Comparison of ENCODE assay signal across 7 mouse cellular contexts in genomic region chr1:105630481-105630880, GRCm38 (mm10). TPM values are rescaled to one million over a fixed set of nuclear protein-coding genes. Genes with fewer than 3 reads are reported as not detected.
DNase-seq lines count a peak whose midpoint lies in the region; ATAC-seq and TF ChIP-seq lines count a peak whose summit lies in the region.

No protein-coding gene starts in this region.

- WGBS in limb, embryonic 11.5 days, result 45% methylated on average over 3 of the region's 3 CpGs
- 52% methylated on average over 3 of the region's 3 CpGs for WGBS in limb, embryonic 10.5 days
- WGBS in midbrain, embryonic 13.5 days, result 43% methylated on average over 3 of the region's 3 CpGs
- 46% methylated on average over 3 of the region's 3 CpGs for WGBS in thymus, adult 2 months

- DNase-seq in limb, embryonic 11.5 days (ENCODE audit: low spot score), result peak; percentile 28
- DNase-seq in limb, embryonic 10.5 days (ENCODE audit: low spot score), result no peak
- peak; percentile 70 for DNase-seq in NIH3T3 (ENCODE audit: low read depth)
- DNase-seq in cerebellum, adult 8-10 months, result peak; percentile 42
- peak; percentile 58 for DNase-seq in induced T-regulatory cell, adult 2 months (ENCODE audit: low read depth)
- DNase-seq in thymus, adult 2 months, result no peak

- no peak overlapping the region for H3K4me3 ChIP-seq in limb, embryonic 11.5 days (ENCODE audit: low read depth, low read length)
- H3K4me3 ChIP-seq in limb, embryonic 10.5 days, result no peak overlapping the region
- H3K4me3 ChIP-seq in midbrain, embryonic 13.5 days (replicated peaks), result no peak overlapping the region
- no peak overlapping the region for H3K4me3 ChIP-seq in thymus, adult 2 months (ENCODE audit: control insufficient read depth, insufficient read depth, low read length)

- H3K4me2 ChIP-seq in limb, embryonic 11.5 days (ENCODE audit: low read depth, severe bottlenecking), result no peak overlapping the region
- H3K4me2 ChIP-seq in midbrain, embryonic 13.5 days (replicated peaks), result no peak overlapping the region

- H3K9ac ChIP-seq in limb, embryonic 11.5 days (ENCODE audit: low read length), result no peak overlapping the region
- H3K9ac ChIP-seq in midbrain, embryonic 13.5 days (replicated peaks), result no peak overlapping the region

- TF ChIP-seq POLR2A in thymus, adult 2 months (IDR thresholded peaks at IDR 0.05; ENCODE audit: control insufficient read depth, extremely low read depth, insufficient read depth, low read length, poor library complexity), result no peak

- no peaks in the 10 kb centered on the region for H3K4me1 ChIP-seq in limb, embryonic 11.5 days (ENCODE audit: control insufficient read depth, insufficient read depth, low read length)
- H3K4me1 ChIP-seq in limb, embryonic 10.5 days, result no peaks in the 10 kb centered on the region
- no peaks in the 10 kb centered on the region for H3K4me1 ChIP-seq in midbrain, embryonic 13.5 days (replicated peaks)
- H3K4me1 ChIP-seq in thymus, adult 2 months (replicated peaks; ENCODE audit: control insufficient read depth, insufficient read depth, low read length), result no peaks in the 10 kb centered on the region

- H3K36me3 ChIP-seq in limb, embryonic 11.5 days (ENCODE audit: control insufficient read depth, insufficient read depth, low read length), result no peaks in the 10 kb centered on the region; the same call in 1 of the 2 replicates
- H3K36me3 ChIP-seq in limb, embryonic 10.5 days, result no peaks in the 10 kb centered on the region
- no peaks in the 10 kb centered on the region for H3K36me3 ChIP-seq in midbrain, embryonic 13.5 days
- H3K36me3 ChIP-seq in thymus, adult 2 months (ENCODE audit: control insufficient read depth, insufficient read depth, low read length), result no peaks in the 10 kb centered on the region

- H3K9me3 ChIP-seq in limb, embryonic 11.5 days (ENCODE audit: control insufficient read depth, low read length), result no peaks in the 10 kb centered on the region
- no peaks in the 10 kb centered on the region for H3K9me3 ChIP-seq in limb, embryonic 10.5 days (replicated peaks)
- H3K9me3 ChIP-seq in midbrain, embryonic 13.5 days, result no peaks in the 10 kb centered on the region

- H3K27ac ChIP-seq in limb, embryonic 11.5 days (replicated peaks; ENCODE audit: low read depth, low read length), result no peak overlapping the region
- H3K27ac ChIP-seq in limb, embryonic 10.5 days, result no peak overlapping the region
- H3K27ac ChIP-seq in midbrain, embryonic 13.5 days, result no peak overlapping the region
- no peak overlapping the region for H3K27ac ChIP-seq in thymus, adult 2 months (ENCODE audit: control insufficient read depth, insufficient read depth, low read length)

- no peak for TF ChIP-seq CTCF in thymus, adult 2 months (IDR thresholded peaks at IDR 0.05; ENCODE audit: borderline replicate concordance, control insufficient read depth, extremely low read depth, insufficient read depth, low read length, poor library complexity)

- ATAC-seq in limb, embryonic 11.5 days (ENCODE audit: insufficient number of reproducible peaks, low FRiP score, low TSS enrichment, low read depth), result no peak
- peak; percentile 68; the same call in 1 of the 2 replicates for ATAC-seq in midbrain, embryonic 13.5 days

- no peaks in the 10 kb centered on the region for H3K27me3 ChIP-seq in limb, embryonic 11.5 days (ENCODE audit: control insufficient read depth, insufficient read depth, low read length)
- no peaks in the 10 kb centered on the region for H3K27me3 ChIP-seq in limb, embryonic 10.5 days (ENCODE audit: low read depth, poor library complexity, severe bottlenecking)
- H3K27me3 ChIP-seq in midbrain, embryonic 13.5 days, result no peaks in the 10 kb centered on the region
- H3K27me3 ChIP-seq in thymus, adult 2 months (ENCODE audit: control insufficient read depth, insufficient read depth, low read length), result no peaks in the 10 kb centered on the region

RNA-seq across cellular contexts. Expression of gene Pign, which starts 33.0 kb away (rescaled TPM):
- polyA plus RNA-seq in limb, embryonic 11.5 days (2014; fragmentation: Nextera tagmentation; extraction: Ambion mirVana), result 12.5 and 13.7 TPM in 2 replicates
- 9.0 and 12.5 TPM in 2 replicates for polyA plus RNA-seq in limb, embryonic 10.5 days (2016; fragmentation: Nextera tagmentation; extraction: Ambion mirVana)
- polyA plus RNA-seq in midbrain, embryonic 13.5 days (2015; fragmentation: Nextera tagmentation; extraction: Ambion mirVana), result 12.1 and 13.1 TPM in 2 replicates
- 17.2 and 17.7 TPM in 2 replicates for polyA plus RNA-seq in thymus, adult 2 months (2012; rRNA removed)

RNA-seq across cellular contexts. Expression of gene Relch, which starts 33.2 kb away (rescaled TPM):
- 19.2 and 22.2 TPM in 2 replicates for polyA plus RNA-seq in limb, embryonic 11.5 days (2014; fragmentation: Nextera tagmentation; extraction: Ambion mirVana)
- polyA plus RNA-seq in limb, embryonic 10.5 days (2016; fragmentation: Nextera tagmentation; extraction: Ambion mirVana), result 18.1 and 22.4 TPM in 2 replicates
- 40.8 and 42.8 TPM in 2 replicates for polyA plus RNA-seq in midbrain, embryonic 13.5 days (2015; fragmentation: Nextera tagmentation; extraction: Ambion mirVana)
- polyA plus RNA-seq in thymus, adult 2 months (2012; rRNA removed), result 40.4 and 41.4 TPM in 2 replicates

Comparison
In these comparisons a context has a peak if more than half of its experiments do, and no peak if none do; other contexts are left out.
1. DNase-seq: peak in limb, embryonic 11.5 days (single experiment), NIH3T3 (single experiment), cerebellum, adult 8-10 months (single experiment) and induced T-regulatory cell, adult 2 months (single experiment); none in limb, embryonic 10.5 days (single experiment) and thymus, adult 2 months (single experiment).